Mouse (Mus musculus) forebrain, embryonic 12.5 days (tissue): ENCODE data around the gene Fap. TPM values are rescaled to one million over a fixed set of nuclear protein-coding genes. Genes with fewer than 3 reads are reported as not detected.

ENCODE experiments used
- polyA plus RNA-seq: library from polyadenylated mRNA; unstranded; fragments of >200 nt; fragmentation: Nextera tagmentation; extraction: Ambion mirVana; gene quantifications from 2 replicates; pipeline ENCODE4 v1.2.1, GENCODE M21; 2016

Fap gene
- polyA plus RNA-seq, 1 experiment from 2014 or later, result 1.6 TPM

Other genes with a start within 250 kb of the Fap start
- 0.55 and 1.0 TPM in 2 replicates for gene Dpp4, start 161.8 kb downstream of the Fap start, polyA plus RNA-seq
- gene Gcg, start 90.4 kb downstream of the Fap start, polyA plus RNA-seq, result 0.65 and 1.1 TPM in 2 replicates
- gene Ifih1, start 72.2 kb upstream of the Fap start, polyA plus RNA-seq, result 1.5 and 1.9 TPM in 2 replicates
- 8.6 TPM in 2 replicates for gene Gca, start 90.2 kb upstream of the Fap start, polyA plus RNA-seq